Mouse (Mus musculus) hindbrain, embryonic 14.5 days (tissue): ENCODE measurements at regions not wholly inside any gene's neighbourhood (a gene's known extent, or its start where the extent isn't known, plus 50 kb on each side); places are given as distances from the start of the nearest gene placed in this dataset.
A peak's percentile ranks its signal among the peaks of the same experiment; 100 is the strongest.

ENCODE experiments used
- ATAC-seq: fragments of 200-750 bp; cut with Nextera tagmentation; 2 replicates; pipeline ENCODE4 v1.8.0; 2017; ENCODE audit warnings: moderate number of reproducible peaks, mild to moderate bottlenecking, moderate TSS enrichment, moderate library complexity; ENCODE audit not compliant: low FRiP score
- DNase-seq: peaks from one replicate; pipeline ENCODE4 v3.0.0-alpha.2; 2015; ENCODE audit warnings: low spot score
- H3K27ac ChIP-seq: fragments of 300-500 bp; sonication (generic); 2 replicates; pipeline ENCODE4 v1.5.1; 2014; ENCODE audit warnings: mild to moderate bottlenecking, moderate library complexity
- H3K27me3 ChIP-seq: fragments of 300-500 bp; sonication (generic); 2 replicates; pipeline ENCODE4 v1.6.1; 2014; ENCODE audit warnings: mild to moderate bottlenecking, low read length, mixed read lengths; ENCODE audit not compliant: control insufficient read depth, insufficient read depth
- H3K36me3 ChIP-seq: fragments of 300-500 bp; sonication (generic); replicated peaks from 2 replicates; pipeline ENCODE4 v1.6.1; 2014; ENCODE audit not compliant: control insufficient read depth, insufficient read depth
- H3K4me1 ChIP-seq: fragments of 300-500 bp; sonication (generic); replicated peaks from 2 replicates; pipeline ENCODE4 v1.6.1; 2014; ENCODE audit warnings: antibody characterized with exemption, low read length, mixed read lengths; ENCODE audit not compliant: control insufficient read depth, insufficient read depth
- H3K4me2 ChIP-seq: fragments of 300-500 bp; sonication (generic); replicated peaks from 2 replicates; pipeline ENCODE4 v1.6.1; 2014; ENCODE audit warnings: mild to moderate bottlenecking, moderate library complexity
- H3K4me3 ChIP-seq: fragments of 300-500 bp; sonication (generic); replicated peaks from 2 replicates; pipeline ENCODE4 v1.5.1; 2014; ENCODE audit warnings: mild to moderate bottlenecking, low read length
- H3K9ac ChIP-seq: fragments of 300-500 bp; sonication (generic); 2 replicates; pipeline ENCODE4 v1.6.1; 2014
- H3K9me3 ChIP-seq: fragments of 300-500 bp; sonication (generic); 2 replicates; pipeline ENCODE4 v1.6.1; 2016; ENCODE audit warnings: low read length; ENCODE audit not compliant: control insufficient read depth
- WGBS: fragments of 180-500 bp; shearing (Covaris S2); extraction: QIAGEN DNeasy Blood & Tissue Kit; methylation state at CpG from one replicate; pipeline ENCODE4 v1.1.7; 2014; 5-methylcytosine and 5-hydroxymethylcytosine counted together

DNA sequence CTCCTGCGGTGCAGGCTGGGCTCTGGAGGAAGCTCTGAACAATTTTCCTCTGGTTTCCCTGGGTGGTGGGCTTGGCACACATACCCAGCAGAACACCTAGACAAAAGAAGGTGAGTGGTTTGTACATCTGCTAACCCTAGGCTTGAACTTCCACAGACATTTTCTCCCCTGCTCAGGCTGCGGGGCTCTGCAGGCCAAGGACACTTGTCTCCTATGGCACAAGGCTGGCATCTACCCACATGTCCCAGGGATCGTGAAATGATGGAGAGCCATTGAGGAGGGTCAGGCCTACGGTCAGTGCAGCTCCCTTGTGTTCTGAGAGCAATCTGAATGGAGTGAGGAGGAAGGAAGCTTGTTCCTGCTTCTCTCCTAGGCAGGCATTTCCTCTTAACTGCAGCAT, 150.4 kb upstream of the Irx1 start:
- ATAC-seq: no peak
- WGBS: 93% methylated on average over 4 of the region's 4 CpGs
- Histone ChIP-seq H3K36me3 (no peaks in the 10 kb centered on the region), H3K4me3 (no peak overlapping the region), H3K27ac (no peak overlapping the region), H3K9me3 (no peaks in the 10 kb centered on the region), H3K27me3 (no peaks in the 10 kb centered on the region), H3K9ac (no peak overlapping the region), H3K4me1 (no peaks in the 10 kb centered on the region; the same call in 1 of the 2 replicates), H3K4me2 (no peak overlapping the region)
- DNase-seq: no peak

DNA sequence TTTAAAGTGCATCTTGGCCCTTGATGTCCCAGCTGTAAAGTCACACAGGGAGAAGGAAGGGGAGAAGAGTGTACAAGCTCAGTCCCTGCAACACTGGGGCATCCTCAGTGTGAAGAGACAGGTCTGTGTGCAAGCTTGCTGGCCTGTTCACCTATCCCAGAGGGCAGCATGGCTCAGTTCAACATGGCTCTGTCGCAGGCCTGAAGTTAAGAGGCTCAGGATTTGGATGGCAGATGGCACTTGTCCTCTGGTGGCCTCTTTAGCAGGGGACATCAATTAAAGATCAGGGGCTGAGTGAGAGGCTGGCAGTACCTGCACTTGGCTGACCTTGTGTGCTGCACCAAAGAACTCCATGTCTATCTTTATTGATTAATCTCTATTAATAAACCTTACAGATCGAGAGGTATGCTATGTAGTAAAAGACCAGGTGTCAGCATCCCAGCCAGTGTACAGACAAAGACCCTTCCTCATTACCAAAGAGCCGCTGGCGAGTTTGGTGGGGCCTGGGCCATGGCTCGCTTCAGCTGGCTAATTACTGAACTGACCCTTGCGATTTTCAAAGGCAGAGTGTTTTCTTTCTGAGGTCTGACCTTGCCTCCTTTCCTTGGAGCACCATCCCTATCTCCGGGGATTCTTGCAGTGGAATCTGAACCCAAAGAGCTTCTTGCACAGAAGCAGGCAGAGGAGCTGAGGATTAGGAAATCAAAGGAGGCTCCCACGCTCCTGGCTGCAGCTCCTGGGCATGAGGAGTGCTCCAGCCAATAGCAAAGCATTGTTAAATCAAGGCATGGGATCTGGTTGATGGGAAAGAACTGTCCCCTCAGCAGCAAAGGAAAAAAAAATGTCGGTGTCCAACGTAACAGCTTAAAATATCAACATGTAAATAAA, 151.5 kb upstream of the Irx1 start:
- ATAC-seq: no peak
- H3K27me3 ChIP-seq: no peaks in the 10 kb centered on the region
- H3K9me3 ChIP-seq: no peaks in the 10 kb centered on the region
- H3K27ac ChIP-seq: no peak overlapping the region
- no peaks in the 10 kb centered on the region for H3K36me3 ChIP-seq
- 40% methylated on average over 10 of the region's 10 CpGs for WGBS
- H3K4me3 ChIP-seq: no peak overlapping the region
- DNase-seq: no peak
- H3K9ac ChIP-seq: no peak overlapping the region
- H3K4me2 ChIP-seq: no peak overlapping the region
- H3K4me1 ChIP-seq: no peaks in the 10 kb centered on the region; the same call in 1 of the 2 replicates

DNA sequence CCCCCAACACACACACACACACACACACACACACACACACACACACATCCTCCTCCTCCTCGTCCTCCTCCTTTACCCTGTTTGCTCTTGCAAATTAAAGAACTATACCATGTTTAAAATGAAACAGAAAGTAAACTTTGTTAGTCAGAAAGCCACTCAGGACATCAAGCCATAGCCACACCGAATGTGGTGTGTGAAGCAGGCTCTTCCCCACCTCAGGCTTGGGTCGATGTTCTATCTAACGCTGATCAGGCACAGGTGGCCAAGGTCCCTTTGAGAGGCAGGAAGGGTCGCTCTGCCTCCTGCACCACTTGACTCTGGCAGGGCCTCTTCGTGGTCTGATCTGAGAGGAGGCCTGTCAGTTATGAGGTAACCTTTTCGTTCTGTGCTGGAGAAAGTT, 156.9 kb upstream of the Irx1 start:
- Histone ChIP-seq H3K4me3 (no peak overlapping the region), H3K9ac (no peak overlapping the region), H3K9me3 (no peaks in the 10 kb centered on the region), H3K4me1 (peaks cover 11% of the 10 kb centered on the region), H3K4me2 (no peak overlapping the region), H3K36me3 (no peaks in the 10 kb centered on the region), H3K27ac (no peak overlapping the region), H3K27me3 (no peaks in the 10 kb centered on the region)
- DNase-seq (no peak), ATAC-seq (no peak)
- 26% methylated on average over 7 of the region's 7 CpGs for WGBS

DNA sequence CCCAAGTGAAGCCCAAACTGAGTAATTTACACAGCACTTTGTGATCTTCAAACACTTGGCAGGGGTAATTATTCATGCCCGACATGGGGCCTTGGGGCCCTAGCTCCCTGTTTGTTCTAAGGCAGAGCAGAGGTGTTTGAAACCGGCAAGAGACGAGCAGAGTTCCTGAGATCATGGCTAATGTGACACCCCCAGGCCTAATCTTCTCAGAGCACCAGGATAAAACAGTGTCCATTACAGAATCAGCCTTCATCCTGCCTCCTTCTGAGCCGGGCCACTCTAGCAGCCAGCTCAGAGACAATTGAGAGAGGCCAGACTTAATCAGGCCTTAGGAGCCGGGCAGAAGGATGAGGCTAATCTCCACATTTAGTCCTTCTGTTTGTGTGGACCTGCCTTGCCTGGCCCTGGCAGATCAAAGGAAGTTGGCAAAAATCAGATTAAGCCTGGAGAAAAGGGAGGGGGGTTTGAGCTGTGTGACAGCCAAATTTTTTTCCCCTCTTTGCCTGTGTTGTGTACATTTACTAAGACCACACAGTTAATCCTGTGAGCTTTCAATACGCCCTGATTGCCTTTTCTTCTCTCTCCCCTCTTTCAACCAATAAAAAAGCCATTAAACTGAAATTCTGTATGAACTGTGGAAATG, 157.5 kb upstream of the Irx1 start:
- H3K4me1 ChIP-seq: peaks cover 11% of the 10 kb centered on the region
- no peaks in the 10 kb centered on the region for H3K27me3 ChIP-seq
- H3K36me3 ChIP-seq: no peaks in the 10 kb centered on the region
- WGBS: 14% methylated on average over 6 of the region's 6 CpGs
- H3K27ac ChIP-seq: no peak overlapping the region
- H3K4me3 ChIP-seq: no peak overlapping the region
- DNase-seq: no peak
- H3K4me2 ChIP-seq: no peak overlapping the region
- no peak overlapping the region for H3K9ac ChIP-seq
- no peaks in the 10 kb centered on the region for H3K9me3 ChIP-seq
- peak; percentile 44; the same call in 1 of the 2 replicates for ATAC-seq

DNA sequence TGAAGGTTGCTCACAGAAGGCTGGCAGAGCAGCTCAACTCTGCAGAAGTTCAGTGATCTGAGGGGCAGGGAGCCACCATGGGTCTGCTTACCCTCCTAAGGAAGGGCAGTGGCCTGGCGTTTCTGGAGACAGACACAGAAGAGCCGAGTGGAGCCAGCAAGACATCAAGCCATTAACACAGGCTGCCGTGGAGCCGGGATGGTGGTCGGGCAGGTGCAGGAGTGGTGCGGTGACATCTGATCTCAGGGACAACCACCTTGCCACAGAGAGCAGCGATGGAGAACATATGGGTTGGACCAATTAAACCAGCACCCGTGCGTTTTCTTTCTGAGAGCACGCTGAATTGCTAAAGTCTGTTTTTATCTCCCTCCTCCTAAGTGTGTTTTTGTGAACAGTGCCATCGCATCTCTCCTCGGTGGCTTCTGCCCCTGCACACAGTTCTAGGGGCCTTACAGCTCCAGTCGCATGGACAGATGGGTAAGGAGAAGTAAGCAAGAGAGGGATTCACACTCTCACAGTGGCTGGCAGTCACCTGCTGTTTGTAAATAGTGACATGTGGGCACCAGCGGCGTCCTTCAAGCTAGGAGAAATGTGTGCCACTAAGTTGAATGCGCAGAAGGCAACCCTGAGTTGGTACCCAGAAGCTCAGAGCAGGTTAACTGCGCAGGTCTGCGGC, 158.2 kb upstream of the Irx1 start:
- Histone ChIP-seq H3K27me3 (no peaks in the 10 kb centered on the region), H3K4me2 (no peak overlapping the region), H3K9ac (no peak overlapping the region), H3K27ac (no peak overlapping the region), H3K4me3 (no peak overlapping the region), H3K4me1 (peaks cover 11% of the 10 kb centered on the region), H3K36me3 (no peaks in the 10 kb centered on the region), H3K9me3 (no peaks in the 10 kb centered on the region)
- 68% methylated on average over 18 of the region's 18 CpGs for WGBS
- no peak for DNase-seq
- 0 out of 2 replicates have a peak, but pooled peaks have one; percentile 34 for ATAC-seq

DNA sequence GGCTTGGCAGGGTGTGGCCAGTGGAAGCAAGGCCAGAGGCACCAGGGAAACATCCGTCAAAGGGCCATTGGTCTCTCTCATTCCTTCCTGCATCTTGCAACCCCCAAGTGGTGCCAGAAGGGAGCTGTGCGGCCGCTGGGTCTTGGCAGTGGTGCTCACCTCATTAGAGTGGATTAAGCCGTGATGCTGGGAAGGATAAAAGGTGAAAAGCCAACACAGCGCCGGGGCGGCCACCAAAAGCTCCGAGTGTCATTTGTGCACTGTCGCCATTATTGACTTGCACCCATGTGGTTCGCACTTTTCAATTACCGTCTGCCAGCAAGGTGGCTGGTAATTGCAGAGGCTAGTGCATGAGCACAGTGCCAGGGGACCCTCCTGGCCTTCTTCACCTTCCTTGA, 158.7 kb upstream of the Irx1 start:
- no peak overlapping the region for H3K4me3 ChIP-seq
- H3K9me3 ChIP-seq: no peaks in the 10 kb centered on the region
- 41% methylated on average over 11 of the region's 11 CpGs for WGBS
- peaks cover 11% of the 10 kb centered on the region for H3K4me1 ChIP-seq
- H3K36me3 ChIP-seq: no peaks in the 10 kb centered on the region
- DNase-seq (no peak), ATAC-seq (no peak)
- H3K27ac ChIP-seq: no peak overlapping the region
- H3K4me2 ChIP-seq: no peak overlapping the region
- H3K9ac ChIP-seq: no peak overlapping the region
- H3K27me3 ChIP-seq: no peaks in the 10 kb centered on the region

DNA sequence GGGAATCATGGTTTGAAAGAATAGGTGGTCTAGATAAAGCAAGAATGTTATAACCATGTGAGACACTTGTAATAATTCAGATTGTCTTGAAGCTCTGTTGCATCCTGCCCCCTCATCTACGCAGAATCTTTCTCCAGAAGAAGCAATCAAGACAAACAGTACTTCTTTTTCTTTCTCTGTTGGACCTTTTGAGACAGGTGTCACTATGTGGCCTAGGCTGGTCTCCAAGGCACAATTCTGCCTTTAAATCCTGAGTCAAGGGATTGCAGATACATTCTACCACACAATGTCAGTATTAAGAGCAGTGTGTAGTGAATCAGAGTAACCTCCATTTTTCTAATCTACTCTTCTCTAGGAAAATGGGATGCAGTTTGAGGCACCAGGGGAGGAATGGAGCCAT, 164.8 kb upstream of the Irx1 start:
- H3K27ac ChIP-seq: no peak overlapping the region
- no peaks in the 10 kb centered on the region for H3K9me3 ChIP-seq
- no peak overlapping the region for H3K4me3 ChIP-seq
- no peaks in the 10 kb centered on the region for H3K36me3 ChIP-seq
- WGBS: 90% methylated on average over 1 of the region's 1 CpGs
- DNase-seq: no peak
- no peak overlapping the region for H3K4me2 ChIP-seq
- no peaks in the 10 kb centered on the region for H3K4me1 ChIP-seq
- no peak overlapping the region for H3K9ac ChIP-seq
- H3K27me3 ChIP-seq: no peaks in the 10 kb centered on the region
- no peak for ATAC-seq

DNA sequence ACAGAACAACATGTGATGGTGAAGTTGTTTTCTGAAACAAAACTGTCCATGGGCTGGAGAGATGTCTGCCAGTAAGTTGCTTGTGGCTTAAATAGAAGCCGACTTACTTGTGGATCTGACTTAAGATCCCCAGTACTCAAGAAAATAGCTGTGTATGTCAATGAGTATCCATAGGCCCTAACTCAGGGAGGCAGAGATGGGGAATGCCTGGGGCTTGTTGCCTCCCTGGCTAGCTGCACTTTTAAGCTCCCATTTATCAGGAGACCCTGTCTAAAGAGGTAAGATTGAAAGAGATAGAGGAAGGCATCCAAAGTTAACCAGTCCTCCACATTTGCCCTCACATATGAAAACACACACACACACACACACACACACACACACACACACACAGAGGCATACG, 167.8 kb upstream of the Irx1 start:
- Histone ChIP-seq H3K4me1 (no peaks in the 10 kb centered on the region), H3K27me3 (no peaks in the 10 kb centered on the region), H3K4me2 (no peak overlapping the region), H3K27ac (no peak overlapping the region), H3K4me3 (no peak overlapping the region), H3K36me3 (no peaks in the 10 kb centered on the region), H3K9me3 (no peaks in the 10 kb centered on the region), H3K9ac (no peak overlapping the region)
- no peak for DNase-seq
- 89% methylated on average over 2 of the region's 2 CpGs for WGBS
- ATAC-seq: no peak

DNA sequence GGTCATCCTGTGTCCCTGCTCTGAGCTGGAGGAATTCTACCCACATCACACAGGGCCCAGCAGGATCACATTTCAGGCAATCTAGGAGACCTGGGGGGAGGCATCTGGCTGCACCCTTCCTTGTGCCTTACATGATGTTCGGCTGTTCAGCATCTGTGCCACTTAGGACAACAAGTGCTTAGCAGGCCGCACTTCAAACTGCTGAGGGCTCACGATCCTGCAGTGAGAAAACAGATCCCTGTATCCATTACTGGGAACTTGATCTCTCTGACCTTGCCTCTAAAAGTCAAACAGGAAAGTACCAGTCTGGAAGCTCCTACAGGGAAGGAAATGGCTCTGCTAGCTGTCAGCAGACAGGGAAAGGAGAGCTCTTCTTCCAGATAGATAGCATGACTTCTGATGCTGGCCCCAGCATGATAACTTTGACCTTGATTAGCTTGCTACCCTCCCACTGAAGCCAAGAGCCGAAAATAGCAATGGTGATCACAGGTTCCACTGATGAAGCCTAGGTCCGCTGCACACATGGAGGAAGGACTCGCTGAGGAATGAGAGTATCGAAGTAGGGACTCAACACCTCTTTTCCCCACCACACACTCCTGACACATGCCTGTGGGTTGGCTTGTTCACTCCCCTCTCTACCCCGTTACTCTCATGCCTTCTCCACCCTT, 170.7 kb upstream of the Irx1 start:
- no peak for ATAC-seq
- Histone ChIP-seq H3K4me2 (no peak overlapping the region), H3K9ac (no peak overlapping the region), H3K9me3 (no peaks in the 10 kb centered on the region), H3K4me3 (no peak overlapping the region), H3K27ac (no peak overlapping the region), H3K27me3 (no peaks in the 10 kb centered on the region), H3K4me1 (no peaks in the 10 kb centered on the region), H3K36me3 (no peaks in the 10 kb centered on the region)
- no peak for DNase-seq
- 87% methylated on average over 8 of the region's 8 CpGs for WGBS
